Mouse (Mus musculus): ENCODE measurements around the gene Lgi1.

- TF ChIP-seq CTCF (IDR thresholded peaks at IDR 0.05; ENCODE audit: extremely low read depth, insufficient read depth, insufficient read length, insufficient replicate concordance): no peak
- TF ChIP-seq POLR2A (IDR thresholded peaks at IDR 0.05; ENCODE audit: low read depth, low read length): no peak
Measured at GRCm38 (mm10) chr19:38265767-38266166, 1.4 kb downstream of the Lgi1 start.

Data from spleen, adult 2 months (tissue).